Mouse (Mus musculus) adrenal gland, postnatal 10 days (tissue): ENCODE measurements around the gene Tmem11. TPM values are rescaled to one million over a fixed set of nuclear protein-coding genes. Genes with fewer than 3 reads are reported as not detected.

Experiments
- DNase-seq: peaks from one replicate; pipeline ENCODE4 v3.0.0; 2021; ENCODE audit warnings: mixed read lengths
- total RNA-seq, 2 experiments: library from RNA; stranded (reverse); gene quantifications; 2 replicates each; pipeline ENCODE4 v1.2.3; 2021

Tmem11 gene
- total RNA-seq, 2 experiments from 2014 or later = 51.9 to 54.1 TPM

DNA sequence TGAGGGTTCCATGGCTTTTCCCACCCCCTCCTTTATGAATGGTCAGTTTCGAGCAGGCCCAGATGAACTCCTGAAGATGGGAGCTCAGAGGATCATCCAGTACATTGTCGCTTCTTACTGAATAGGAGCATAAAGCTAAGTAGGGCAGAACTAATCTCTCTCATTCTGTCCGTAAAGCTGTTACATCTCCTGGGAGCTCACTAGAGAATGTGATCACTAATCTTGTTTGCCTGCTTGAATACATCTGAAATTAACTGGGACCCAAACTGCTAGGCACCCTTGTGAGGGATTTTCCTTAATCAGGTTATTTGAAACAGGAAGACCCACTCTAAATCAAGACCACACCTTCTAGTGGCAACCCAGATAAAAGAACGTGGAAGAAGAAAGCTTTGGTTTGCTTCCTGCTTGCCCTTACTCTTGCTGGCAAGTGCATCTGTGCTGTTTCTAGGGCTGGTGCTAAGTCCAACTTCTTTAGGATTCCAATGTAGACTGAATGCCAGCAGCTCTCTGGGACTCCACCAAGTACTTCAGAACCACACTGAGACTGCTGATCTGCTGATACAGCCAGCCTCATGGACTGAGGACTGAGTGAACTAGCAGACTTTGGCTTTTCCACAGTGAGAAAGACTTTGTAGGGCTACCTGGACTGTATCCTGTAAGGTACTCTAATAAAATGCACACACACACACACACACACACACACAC lies 51.7 kb downstream of the Tmem11 start:
- no peak for DNase-seq

GRCm38 (mm10) chr11:60826700-60827099 lies 52.4 kb downstream of the Tmem11 start:
- no peak for DNase-seq

DNA sequence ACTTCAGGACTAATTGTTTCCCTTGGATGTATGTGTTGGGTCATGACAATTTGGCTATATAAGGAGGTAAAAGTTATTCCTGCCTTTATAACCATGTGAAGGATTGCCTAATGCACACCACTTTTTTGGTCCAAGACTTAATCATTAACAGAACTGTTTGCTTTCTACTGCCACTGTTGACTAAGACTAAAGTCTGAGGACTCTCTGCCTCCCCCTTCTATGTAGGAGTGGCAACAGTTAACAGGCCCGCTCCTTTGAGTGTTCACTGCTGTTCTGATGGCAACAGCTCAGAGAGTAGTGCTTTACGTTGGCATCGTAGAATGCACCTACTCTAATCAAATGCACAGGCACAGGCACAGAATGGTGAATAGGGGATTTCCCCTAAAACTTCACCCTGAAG lies 53.9 kb downstream of the Tmem11 start:
- DNase-seq = no peak

- DNase-seq = no peak
Measured at GRCm38 (mm10) chr11:60823771-60824170, 55.3 kb downstream of the Tmem11 start.

DNA sequence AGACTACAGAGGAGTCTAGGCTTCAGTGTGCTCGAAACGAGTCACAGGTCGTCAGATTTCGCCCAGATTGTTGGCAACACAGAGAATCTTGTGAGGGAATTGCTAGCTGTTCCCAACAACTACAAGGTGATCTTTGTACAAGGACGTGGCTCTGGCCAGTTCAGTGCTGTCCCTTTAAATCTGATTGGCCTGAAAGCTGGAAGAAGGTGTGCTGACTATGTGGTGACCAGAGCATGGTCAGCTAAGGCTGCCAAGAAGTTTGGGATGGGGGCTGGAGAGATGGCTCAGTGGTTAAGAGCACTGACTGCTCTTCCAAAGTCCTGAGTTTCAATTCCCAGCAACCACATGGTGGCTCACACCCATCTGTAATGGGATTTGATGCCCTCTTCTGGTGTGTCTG lies 62.7 kb downstream of the Tmem11 start:
- DNase-seq = no peak

Other genes with a start within 250 kb of the Tmem11 start
- 10 to 100 TPM; 23.0 to 30.4 TPM for gene Llgl1, start 179.5 kb downstream of the Tmem11 start, total RNA-seq
- gene Flii, start 152.0 kb downstream of the Tmem11 start, total RNA-seq = 100 to 1,000 TPM; 105 to 118 TPM
- gene Mief2, start 150.9 kb downstream of the Tmem11 start, total RNA-seq = 10 to 100 TPM; 31.8 to 43.9 TPM
- gene Top3a, start 101.9 kb downstream of the Tmem11 start, total RNA-seq = 10 to 100 TPM in 1 of 2 experiments, 1 to 10 TPM in 1; 7.7 to 10.2 TPM
- 10 to 100 TPM; 19.7 to 20.7 TPM for gene Smcr8, start 101.7 kb downstream of the Tmem11 start, total RNA-seq
- gene Shmt1, start 67.6 kb downstream of the Tmem11 start, total RNA-seq = 100 to 1,000 TPM in 1 of 2 experiments, 10 to 100 TPM in 1; 89.0 to 103 TPM
- gene Dhrs7b, start 48.6 kb downstream of the Tmem11 start, total RNA-seq = 10 to 100 TPM; 44.4 to 46.7 TPM
- 10 to 100 TPM; 21.4 to 28.0 TPM for gene Natd1, start 35.5 kb upstream of the Tmem11 start, total RNA-seq
- 10 to 100 TPM; 64.6 to 81.5 TPM for gene Map2k3, start 52.8 kb upstream of the Tmem11 start, total RNA-seq
- gene Kcnj12, start 143.3 kb upstream of the Tmem11 start, total RNA-seq = 1 to 10 TPM; 2.3 to 2.9 TPM
- 1 to 10 TPM; 1.8 to 2.5 TPM for gene Tnfrsf13b, start 247.5 kb upstream of the Tmem11 start, total RNA-seq